Mouse (Mus musculus) testis, postnatal 10 days (tissue): ENCODE data around the gene Rpl26.

Experiments
- DNase-seq: peaks from one replicate; pipeline ENCODE4 v3.0.0; 2021; ENCODE audit warnings: low spot score

Gene Rpl26

DNA sequence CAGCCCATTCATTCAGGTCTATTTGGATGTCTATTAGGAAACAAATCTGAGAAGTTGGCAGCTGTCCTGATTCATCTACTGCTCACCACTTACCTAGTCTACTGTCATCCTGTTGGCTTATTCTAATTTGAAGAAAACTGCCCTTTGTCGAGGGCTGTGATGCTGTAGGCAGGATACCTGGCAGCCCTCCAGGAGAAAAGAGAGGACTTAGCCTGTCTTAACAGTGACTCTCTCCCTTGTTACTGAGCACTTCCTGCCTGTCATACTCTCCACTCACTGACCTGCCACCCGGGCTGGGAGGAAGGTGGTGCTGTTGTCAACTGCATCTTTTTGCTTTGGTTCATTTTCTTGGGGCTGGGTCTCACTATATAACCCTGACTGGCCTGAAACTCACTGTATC lies 10.8 kb upstream of the Rpl26 start:
- no peak for DNase-seq

DNA sequence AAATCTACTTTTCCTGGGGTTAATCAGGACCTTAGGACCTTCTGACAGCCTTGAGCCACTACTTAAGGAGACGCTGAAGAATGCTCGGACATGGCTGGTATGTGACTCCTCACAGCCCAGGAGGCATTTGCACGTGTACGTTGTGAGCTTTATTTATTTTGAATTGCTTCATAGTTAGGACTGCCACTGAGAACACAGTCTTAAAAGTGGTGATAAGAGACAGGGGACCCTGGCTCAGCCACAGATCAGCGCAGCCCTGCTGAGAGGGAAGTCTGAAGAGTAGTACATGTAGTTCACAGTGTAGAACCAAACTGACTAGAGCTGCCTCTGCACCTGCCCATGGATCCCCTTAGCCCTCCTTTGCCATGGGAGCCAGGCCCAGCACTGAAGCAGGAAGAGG lies 9.6 kb upstream of the Rpl26 start:
- no peak for DNase-seq

DNA sequence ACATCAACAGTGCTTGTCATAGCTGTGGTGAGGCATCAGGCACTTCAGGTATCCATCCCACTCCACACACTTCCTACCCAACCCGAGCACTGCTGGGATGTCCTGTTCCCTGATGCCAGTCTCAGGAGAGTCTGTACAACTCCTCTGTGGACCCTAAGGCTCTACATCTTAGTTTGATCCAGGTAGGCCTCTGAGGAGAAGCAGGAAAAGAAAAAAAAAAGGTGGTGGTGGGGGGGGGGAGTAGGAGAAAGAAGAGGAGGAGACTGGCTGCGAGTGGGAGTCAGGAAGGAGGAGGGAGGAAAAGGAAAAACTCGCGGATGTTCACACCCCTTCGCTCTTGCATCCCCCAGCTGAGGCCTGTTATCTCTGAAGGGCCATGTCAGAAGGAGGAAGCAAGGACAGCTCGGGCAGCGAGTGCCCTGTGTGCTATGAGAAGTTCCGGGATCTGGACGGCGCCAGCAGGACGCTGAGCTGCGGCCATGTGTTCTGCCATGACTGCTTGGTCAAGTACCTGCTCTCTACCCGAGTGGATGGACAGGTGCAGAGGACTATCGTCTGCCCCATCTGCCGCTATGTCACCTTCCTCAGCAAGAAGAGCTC lies 9.1 kb upstream of the Rpl26 start:
- DNase-seq: no peak

DNA sequence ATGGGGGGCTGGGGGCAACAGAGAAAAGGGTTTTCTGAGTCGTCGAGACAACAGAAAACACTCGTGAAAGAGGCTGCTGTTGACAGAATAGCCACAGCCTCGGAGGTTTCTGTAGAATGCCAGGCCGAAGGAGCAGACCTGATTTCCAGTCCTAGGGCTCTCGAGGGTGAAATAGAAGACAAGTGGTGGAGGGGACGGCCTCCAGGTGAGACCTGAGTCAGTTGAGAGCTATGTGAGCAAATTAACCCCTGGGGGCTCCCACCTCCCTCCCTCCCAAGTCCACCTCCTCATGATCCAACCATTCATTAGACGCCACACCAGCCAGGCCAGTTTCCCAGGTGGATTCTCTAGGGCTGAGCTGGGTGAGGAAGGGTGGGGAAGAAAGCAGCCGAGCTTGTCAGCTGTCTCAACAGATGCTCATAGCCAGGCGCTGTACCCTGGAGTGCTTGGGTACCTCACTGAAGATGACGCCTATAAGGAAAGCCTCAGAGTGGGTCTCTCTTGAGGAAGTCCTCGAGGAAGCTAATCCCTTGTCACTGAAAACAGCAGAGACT lies 7.4 kb upstream of the Rpl26 start:
- DNase-seq: no peak

DNA sequence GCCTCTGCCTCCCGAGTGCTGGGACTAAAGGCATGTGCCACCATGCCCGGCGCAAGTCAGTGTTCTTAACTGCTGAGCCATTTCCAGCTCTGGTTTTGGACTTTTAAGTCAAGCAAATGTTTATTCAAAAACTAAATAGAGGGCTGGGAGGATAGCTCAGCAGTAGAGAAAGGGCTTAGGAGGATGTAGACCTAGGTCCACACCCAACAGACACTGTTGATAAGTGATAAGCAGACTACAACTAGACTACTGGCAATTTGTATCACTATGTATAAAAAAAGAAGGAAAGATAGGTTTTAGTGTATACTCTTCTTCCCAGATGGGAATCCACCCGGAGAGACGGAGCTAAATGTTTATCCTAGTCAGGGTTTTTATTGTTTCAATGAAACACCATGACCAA lies 5.1 kb upstream of the Rpl26 start:
- DNase-seq: no peak

DNA sequence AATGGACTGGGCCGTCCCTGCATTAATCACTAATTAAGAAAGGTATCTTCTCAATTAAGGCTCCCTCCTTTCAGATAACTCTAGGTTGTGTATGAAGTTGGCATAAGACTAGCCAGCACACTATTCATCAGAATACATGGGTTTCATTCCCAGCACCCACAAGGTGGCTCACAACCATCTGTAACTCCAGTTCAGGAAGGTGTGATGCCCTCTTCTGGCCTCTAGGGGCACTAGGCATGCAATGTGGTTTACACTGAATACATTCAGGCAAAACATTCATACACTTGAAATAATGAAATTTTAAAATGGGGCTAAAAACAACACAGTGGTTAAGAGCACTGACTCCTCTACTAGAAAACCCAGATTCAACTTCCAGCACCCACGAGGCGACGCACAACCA lies 4.3 kb upstream of the Rpl26 start:
- DNase-seq: no peak

DNA sequence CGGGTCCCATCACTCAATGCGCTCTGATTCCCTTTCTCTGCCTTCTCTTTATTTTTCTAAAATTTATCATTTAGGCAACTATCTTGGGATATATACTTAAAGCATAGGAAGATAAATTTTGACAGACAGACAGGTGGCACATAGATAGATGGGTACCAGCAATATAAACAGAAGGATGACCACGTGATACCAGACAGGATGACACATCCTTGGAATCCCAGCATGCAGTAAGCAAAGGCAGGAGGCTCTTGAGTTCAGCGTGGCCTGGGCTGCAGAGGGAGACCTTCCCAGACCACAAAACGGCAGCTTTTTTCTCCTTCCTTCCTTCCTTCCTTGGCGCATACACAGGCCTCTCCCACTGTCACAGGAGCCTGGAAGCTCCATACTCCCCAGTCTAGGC lies 3.5 kb upstream of the Rpl26 start:
- no peak for DNase-seq

DNA sequence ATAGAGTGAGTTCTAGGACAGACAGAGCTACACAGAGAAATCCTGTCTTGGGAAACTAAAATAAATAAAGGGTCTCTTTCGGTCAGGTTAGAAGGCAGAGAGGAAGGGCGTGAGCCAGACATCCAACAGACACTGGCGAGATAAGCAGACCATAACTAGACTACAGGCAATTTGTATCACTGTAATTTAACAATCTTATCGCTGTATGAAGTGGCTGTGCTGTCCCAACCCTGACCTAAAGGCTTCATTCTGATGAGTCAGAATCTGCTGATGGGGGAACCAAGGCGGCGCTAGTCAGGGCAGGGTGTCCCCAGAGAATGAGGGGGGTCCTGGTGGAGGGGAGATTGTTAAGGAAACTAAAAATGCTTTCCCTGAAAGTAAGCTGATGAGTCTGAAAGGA lies 2.6 kb upstream of the Rpl26 start:
- no peak for DNase-seq

DNA sequence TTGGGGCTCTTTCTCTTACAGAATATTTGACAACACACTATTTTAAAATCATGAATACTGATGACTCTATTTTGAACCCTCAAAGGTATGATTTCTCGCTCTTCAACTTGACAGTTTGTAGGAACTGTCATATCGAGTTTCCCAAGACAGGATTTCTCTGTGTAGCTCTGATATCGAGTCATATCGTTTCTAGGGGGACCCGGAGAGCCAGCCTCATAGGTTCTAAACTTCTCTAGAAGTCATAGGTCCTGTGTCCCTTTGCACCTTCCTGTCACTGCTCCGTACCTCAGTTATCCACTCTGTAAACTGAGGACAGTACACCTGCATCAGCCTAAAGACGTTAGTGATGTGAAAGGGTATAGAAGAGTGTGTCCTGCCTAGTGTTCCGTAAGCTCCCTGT lies 1.6 kb upstream of the Rpl26 start:
- no peak for DNase-seq

DNA sequence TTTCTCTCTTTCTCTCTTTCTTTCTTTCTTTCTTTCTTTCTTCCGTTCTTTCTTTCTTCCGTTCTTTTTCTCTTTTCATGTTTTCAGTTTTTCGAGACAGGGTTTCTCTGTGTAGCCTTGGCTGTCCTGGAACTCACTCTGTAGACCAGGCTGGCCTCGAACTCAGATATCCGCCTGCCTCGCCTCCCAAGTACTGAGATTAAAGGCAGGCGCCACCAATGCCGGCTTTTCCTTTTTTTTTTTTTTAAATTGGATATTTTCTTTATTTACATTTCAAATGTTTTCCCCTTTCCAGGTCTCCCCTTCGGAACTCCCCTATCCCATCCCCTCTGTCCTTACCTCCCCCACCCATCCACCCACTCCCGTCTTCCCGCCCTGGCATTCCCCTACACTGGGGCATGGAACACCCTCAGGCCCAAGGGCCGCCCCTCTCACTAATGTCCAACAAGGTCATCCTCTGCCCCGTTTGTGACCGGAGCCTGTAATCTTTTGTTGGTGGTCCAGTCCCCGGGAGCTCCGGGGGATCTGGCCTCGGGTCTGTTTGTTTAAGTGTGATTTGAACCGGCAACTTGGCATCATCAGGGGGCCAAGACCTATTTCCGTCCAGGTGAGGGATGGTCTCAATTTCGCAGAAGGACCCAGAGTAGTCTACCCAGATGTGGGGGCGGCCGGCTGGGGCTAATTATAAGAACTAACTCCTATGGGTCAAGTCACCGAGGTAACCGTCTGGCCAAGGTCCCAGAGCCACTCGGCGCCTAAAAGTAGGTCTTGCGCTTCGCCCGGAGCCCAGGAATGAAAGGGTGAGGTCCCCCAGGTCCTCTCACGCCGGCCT lies 648 bp upstream of the Rpl26 start:
- DNase-seq: no peak

DNA sequence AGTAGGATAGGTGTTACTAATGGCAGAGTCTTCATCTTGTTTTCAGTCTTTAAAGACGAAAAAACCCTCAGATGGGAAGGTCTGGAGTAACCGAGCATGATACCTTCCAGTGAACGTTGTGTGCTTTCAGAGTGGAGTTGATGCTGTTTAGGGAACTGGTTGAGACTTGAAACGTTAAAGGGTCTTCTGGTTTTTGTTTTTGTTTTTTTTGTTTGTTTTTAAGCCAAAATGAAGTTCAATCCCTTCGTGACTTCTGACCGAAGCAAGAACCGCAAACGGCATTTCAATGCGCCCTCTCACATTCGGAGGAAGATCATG lies 623 bp downstream of the Rpl26 start:
- DNase-seq: no peak

DNA sequence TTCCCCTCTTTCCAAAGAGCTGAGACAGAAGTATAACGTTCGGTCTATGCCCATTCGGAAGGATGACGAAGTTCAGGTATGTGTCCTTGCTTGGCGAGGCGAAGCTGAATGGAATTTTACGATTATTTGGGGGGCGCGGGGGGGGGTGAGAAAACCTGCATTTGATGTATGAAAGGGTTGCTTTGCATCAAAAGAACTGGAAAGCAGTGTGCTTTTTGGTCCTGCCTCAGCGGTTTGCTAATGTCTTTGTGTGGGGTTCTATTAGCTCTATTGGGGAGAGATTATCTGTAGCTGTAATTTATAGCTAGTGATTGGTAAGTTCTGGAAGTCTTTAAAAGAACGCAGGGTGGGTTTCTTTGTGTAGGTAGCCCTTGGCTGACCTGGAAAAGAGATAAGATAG lies 984 bp downstream of the Rpl26 start:
- DNase-seq: no peak

DNA sequence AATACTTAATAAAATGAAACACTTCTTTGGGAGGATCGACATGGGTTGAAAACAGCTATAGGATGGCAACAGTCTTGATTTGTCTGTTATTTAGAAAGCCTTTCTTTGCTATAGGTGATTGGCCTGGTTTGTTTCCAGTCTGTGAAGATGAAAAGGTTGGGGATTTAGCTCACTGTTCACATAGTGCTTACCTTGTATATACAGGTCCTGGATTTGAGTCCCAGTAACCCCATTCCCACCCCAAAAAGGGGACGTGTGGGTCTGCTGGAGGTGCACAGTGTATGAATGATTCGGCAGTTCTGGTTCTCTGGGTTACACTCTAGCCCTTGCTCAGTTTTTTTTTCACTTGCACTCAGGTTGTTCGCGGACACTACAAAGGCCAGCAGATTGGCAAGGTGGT lies 1.4 kb downstream of the Rpl26 start:
- no peak for DNase-seq

DNA sequence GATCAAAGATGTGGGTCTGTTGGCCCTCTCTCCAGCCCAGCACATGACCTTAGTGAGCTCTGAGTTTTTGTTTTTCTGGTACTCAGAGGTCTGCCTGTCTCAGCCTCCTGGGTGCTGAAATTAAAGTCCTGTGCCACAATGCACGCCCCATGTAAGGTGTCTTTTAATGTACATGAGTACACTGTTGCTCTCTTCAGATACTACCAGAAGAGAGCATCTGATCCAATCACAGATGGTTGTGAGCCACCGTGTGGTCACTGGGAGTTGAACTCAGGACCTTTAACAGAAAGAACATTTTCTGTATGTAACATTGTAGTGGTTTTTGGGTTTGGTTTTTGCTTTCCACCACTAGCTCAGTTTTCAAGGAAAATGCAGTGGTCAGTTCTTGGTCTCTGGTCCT lies 2.4 kb downstream of the Rpl26 start:
- no peak for DNase-seq

DNA sequence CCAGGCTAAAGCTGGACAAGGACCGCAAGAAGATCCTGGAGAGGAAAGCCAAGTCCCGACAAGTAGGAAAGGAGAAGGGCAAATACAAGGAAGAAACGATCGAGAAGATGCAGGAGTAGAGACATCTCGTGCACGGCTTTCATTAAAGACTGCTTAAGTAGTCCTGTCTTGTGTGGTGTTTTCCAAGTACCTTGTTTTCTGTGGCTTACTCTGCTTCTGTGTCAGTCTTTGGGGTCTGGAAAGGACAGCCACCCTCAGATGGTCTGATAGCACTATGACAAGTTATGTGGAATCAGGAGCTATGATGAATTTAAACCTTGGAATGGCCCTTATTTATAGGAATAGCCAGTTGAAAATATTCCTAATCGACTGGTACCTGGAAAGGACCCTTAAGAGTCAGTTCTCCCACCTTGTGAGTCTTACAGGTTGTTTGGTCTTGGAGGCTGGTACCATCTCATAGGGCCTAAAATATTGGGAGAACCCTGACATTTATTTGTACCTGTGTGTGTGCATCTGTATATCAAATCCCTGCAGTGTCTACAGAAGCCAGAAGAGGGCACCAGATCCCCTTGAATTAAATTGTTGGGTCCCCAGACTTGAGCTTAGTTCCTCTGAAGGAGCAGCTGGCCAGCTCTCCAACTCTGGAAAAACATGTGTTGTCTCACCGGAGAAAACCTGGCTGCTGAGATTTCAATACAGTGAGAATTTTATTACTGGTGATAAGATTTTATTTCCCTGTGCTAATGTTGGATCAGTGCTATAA lies 3.2 kb downstream of the Rpl26 start:
- peak; percentile 82 for DNase-seq

DNA sequence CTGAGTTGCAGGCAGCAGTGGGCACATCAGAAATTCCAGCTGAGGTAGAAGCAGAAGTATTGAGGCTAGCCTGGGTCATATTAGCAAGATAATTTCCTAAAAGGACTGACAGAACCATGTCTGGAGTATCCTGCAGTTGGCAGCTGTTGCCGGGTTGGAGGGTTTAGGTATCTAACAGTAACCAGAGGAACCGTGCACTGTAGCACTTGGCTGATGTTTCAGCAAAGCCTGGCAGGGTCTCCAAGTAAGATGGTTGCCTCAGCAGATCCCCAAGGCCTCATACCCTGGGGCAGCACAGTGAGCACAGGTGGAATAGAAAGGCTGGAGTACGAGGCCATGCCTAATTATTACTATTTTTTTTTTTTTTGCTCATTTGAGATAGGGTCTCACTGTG lies 3.8 kb downstream of the Rpl26 start:
- DNase-seq: no peak

DNA sequence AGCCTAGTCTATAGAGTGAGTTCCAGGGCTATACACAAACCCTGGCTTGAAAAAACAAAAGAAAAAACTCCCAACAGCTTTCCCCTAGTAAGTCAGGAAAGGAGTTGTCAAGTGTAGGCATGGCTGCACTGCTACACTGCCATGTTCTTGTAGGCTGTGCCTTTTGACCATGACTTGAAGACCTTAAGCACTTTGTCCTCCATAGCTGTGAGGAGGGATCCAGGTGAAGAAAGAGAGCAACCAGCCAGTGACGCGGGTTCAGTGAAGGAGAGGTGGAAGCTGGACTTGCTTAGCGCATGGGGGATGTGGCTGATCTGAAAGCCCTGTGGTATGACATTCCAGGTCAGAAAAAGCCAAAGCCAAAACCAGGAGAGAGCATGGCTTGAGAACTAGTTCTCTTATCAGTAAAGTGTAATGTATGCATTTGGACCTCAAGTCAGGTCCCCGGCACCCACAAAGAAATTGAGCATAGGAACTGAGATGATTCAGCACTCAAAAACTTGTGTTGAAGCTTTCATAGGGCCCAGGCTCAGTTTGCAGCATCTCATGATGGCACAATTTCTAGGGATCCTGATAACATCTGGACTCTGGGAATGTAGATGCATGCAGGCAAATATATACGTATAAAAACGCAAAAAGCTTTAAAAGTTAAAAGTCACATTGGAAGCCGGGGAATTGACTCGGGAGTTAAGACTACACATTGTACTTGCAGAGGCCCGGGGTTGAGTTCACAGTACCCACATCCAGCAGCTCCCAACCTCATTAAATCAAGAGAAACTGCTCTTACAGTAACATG lies 4.5 kb downstream of the Rpl26 start:
- DNase-seq: no peak

DNA sequence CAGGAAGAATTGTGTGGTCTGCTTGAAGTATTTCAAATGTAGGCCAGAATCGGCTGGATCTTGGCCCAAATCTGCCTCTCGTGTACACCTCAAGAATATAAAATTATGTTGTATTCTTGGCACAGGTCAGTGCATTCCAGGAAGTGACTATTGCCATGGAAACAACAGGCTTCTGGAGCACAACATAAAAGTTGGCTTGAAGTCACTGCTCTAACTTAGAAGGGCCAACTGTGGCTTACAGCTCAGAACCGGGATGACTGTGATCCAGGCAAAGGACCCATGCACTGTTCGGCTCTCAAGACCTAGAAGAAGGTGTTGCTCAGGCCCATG lies 5.0 kb downstream of the Rpl26 start:
- DNase-seq: no peak

DNA sequence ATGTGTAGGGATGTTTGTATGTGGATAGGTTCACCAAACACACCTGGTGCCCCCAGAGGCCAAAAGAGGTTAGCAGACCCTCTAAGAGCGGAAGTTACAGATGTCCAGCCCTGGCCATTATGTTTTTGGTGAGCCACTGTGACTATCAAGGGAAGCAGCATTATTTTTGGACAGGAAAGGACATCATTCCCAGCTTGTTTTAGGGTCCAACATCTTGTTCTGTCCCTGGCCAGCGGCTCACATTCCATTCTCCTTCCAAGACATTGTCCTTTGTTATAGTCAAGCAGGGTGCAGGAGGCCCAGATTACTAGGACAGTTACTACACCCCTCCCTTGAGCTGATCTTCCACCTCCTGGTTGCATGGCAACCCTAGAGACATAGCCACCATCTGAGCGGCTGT lies 5.9 kb downstream of the Rpl26 start:
- no peak for DNase-seq

DNA sequence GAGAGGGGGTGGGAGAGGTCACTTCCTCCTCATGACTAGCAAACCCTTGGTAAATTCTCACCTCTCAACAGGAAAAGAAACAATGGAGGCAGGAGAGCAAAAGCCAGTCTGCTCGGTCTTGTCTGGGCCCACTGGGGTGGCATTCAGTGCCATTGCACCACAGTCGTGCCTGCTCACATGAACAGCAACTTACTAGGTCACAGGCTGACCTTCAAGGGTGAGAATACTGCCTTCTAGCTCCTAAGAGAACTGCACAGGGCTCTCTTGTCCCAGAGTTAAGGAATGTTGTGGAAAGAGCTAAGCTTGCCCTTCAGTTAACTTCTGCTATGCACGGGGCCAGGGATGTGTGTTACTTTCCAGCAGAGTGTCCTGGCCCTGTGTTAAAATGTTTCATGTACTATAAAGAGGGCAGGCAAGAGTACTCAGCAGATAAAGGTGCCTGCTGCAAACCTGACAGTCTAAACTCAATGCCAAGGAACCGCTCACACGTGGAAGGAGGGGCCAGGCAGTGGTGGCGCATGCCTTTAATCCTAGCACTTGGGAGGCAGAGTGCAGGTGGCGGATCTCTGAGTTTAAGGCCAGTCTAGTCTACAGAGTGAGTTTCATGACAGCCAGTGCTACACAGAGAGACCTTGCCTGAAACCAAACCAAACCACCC lies 7.6 kb downstream of the Rpl26 start:
- no peak for DNase-seq

DNA sequence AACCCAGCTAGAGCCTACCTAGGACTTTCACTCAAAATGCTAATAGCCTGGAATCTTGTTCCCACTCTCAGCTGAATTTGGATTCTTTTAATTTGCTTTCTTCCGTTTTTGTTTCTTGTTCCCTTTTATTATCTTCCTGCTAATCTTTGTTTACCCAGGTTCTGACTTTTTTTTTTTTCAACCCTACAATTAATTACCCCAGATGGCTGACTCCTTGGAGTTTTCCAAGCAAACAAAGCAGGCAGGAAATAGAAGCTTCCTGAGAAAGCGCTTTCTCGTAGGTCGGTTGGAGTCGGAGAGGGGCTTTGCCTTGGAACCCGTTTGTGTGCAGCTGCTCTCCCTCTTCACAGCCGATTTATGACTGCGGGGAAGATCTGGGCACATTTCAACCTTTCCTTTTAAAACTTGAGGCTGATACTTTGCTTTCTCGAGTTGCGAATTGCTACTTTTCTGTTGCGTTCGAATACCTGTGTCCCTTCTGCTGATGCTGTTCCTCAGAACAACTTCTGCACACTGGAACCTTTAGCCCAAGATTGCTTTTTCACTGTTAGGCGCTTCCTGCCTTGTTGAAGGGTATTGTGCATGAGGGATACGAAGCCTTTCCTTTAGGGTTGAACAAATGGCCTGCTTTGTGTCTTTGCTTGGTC lies 10.3 kb downstream of the Rpl26 start:
- DNase-seq: no peak

DNA sequence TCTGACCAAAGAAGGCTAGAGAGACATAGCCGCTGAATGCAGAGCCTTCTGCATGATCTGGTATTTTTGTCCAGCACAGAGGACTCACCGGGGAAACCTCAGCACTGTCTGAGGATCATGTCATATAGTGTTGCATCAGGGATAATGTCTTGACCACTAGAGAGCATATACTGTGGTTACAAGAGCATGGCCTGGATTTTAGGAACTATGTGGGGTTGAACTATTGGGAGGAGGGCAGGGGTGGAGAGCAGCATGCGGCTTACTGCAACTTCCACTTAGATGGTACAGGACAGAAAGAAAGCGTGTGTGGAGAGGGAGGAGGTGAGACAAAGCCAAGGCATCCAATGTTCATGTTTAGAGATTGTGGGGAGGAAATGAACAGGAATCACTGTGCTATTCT lies 13.2 kb downstream of the Rpl26 start:
- DNase-seq: no peak
